ENCODE assay signal across 8 mouse cellular contexts in the genomic region with DNA sequence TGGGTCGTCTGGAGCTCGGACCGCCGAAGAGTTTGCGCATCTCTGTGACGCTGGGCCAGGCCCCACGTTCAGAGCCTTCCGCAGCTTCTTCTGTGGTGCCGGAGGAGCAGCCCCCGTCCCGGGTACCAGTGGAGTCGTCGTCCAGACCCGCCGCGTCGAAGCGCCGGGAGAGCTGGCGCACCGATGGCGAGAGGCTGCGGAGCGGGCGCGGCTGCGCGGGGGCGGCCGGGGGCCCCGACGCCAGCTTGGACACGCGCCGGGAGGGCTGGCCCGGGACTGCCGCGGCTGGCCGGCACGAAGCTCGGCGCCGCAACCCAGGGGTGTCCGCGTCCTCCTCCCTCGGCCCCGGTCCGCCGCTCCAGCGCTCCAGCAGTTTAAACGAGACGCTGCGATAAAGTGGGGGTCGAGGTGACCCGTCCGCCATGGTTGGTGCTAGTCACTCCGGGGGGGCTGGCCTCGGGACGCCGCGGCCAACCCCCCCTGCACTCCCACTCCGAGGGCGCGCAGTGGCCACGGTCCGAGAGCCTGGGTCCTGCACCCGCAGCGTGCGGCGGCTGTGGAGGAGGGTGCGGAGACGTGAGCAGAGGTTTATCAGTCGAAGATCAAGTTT. TPM values are rescaled to one million over a fixed set of nuclear protein-coding genes. Genes with fewer than 3 reads are reported as not detected.
DNase-seq lines count a peak whose midpoint lies in the region; ATAC-seq and TF ChIP-seq lines count a peak whose summit lies in the region.

No protein-coding gene starts in this region.

- peak overlapping the region; percentile 75 for H3K9ac ChIP-seq in intestine, postnatal 0 days (ENCODE audit: low read depth, low read length)
- H3K9ac ChIP-seq in midbrain, embryonic 15.5 days: peak overlapping the region; percentile 33

- H3K4me3 ChIP-seq in intestine, postnatal 0 days (ENCODE audit: low read depth, low read length): peak overlapping the region; percentile 58
- H3K4me3 ChIP-seq in midbrain, embryonic 15.5 days: peak overlapping the region; percentile 43

- TF ChIP-seq CTCF in intestine, postnatal 0 days (IDR thresholded peaks at IDR 0.05; ENCODE audit: low read depth): no peak

- under 1% methylated on average over 63 of the region's 73 CpGs for WGBS in intestine, postnatal 0 days
- under 1% methylated on average over 73 of the region's 73 CpGs for WGBS in midbrain, embryonic 15.5 days

- H3K27me3 ChIP-seq in intestine, postnatal 0 days (replicated peaks; ENCODE audit: control insufficient read depth, insufficient read depth, low read length): peaks cover 21% of the 10 kb centered on the region
- H3K27me3 ChIP-seq in midbrain, embryonic 15.5 days (replicated peaks): peaks cover 49% of the 10 kb centered on the region

- H3K9me3 ChIP-seq in intestine, postnatal 0 days (ENCODE audit: control insufficient read depth): no peaks in the 10 kb centered on the region
- H3K9me3 ChIP-seq in midbrain, embryonic 15.5 days: no peaks in the 10 kb centered on the region

- no peaks in the 10 kb centered on the region; the same call in 1 of the 2 replicates for H3K36me3 ChIP-seq in intestine, postnatal 0 days (ENCODE audit: control insufficient read depth, insufficient read depth)
- no peaks in the 10 kb centered on the region for H3K36me3 ChIP-seq in midbrain, embryonic 15.5 days (replicated peaks)

- peaks cover 2% of the 10 kb centered on the region; the same call in 1 of the 2 replicates for H3K4me1 ChIP-seq in intestine, postnatal 0 days (replicated peaks; ENCODE audit: control insufficient read depth, insufficient read depth, low read length)
- peaks cover 41% of the 10 kb centered on the region for H3K4me1 ChIP-seq in midbrain, embryonic 15.5 days

- ATAC-seq in intestine, postnatal 0 days: no peak
- peak; percentile 37 for ATAC-seq in midbrain, embryonic 15.5 days (replicated peaks)

- peak; percentile 69 for DNase-seq in adrenal gland, postnatal 14 days
- no peak for DNase-seq in adrenal gland, postnatal 10 days
- DNase-seq in urinary bladder, postnatal 14 days (ENCODE audit: low spot score): peak; percentile 55
- no peak for DNase-seq in urinary bladder, postnatal 10 days (ENCODE audit: low spot score)
- DNase-seq in cerebellum, postnatal 36 days: no peak
- no peak for DNase-seq in spleen, postnatal 4 days (ENCODE audit: low spot score in 2 of 2)

- peak overlapping the region; percentile 85 for H3K27ac ChIP-seq in intestine, postnatal 0 days (ENCODE audit: low read depth, low read length)
- peak overlapping the region; percentile 67 for H3K27ac ChIP-seq in midbrain, embryonic 15.5 days

- H3K4me2 ChIP-seq in intestine, postnatal 0 days (replicated peaks; ENCODE audit: low read depth): peak overlapping the region; percentile 90
- peak overlapping the region; percentile 89 for H3K4me2 ChIP-seq in midbrain, embryonic 15.5 days

RNA-seq across cellular contexts. Expression of a gene that starts 0.5 kb away (rescaled TPM):
- 43.9 and 47.2 TPM in 2 replicates for total RNA-seq in adrenal gland, postnatal 14 days (2021)
- total RNA-seq in adrenal gland, postnatal 10 days (2021): 10 to 100 TPM; 35.2 to 43.2 TPM
- 2.0 and 2.5 TPM in 2 replicates for polyA plus RNA-seq in intestine, postnatal 0 days (2015; fragmentation: Nextera tagmentation; extraction: Ambion mirVana)
- polyA plus RNA-seq in midbrain, embryonic 15.5 days (2015; fragmentation: Nextera tagmentation; extraction: Ambion mirVana): 13.9 and 14.4 TPM in 2 replicates

RNA-seq across cellular contexts. Expression of a gene that starts 43.0 kb away (rescaled TPM):
- total RNA-seq in adrenal gland, postnatal 14 days (2021): 2.4 and 4.8 TPM in 2 replicates
- total RNA-seq in adrenal gland, postnatal 10 days (2021): 1 to 10 TPM; 3.8 to 4.2 TPM
- 5.7 and 7.0 TPM in 2 replicates for polyA plus RNA-seq in intestine, postnatal 0 days (2015; fragmentation: Nextera tagmentation; extraction: Ambion mirVana)
- 3.2 and 3.6 TPM in 2 replicates for polyA plus RNA-seq in midbrain, embryonic 15.5 days (2015; fragmentation: Nextera tagmentation; extraction: Ambion mirVana)

Comparison
In these comparisons a context has a peak if more than half of its experiments do, and no peak if none do; other contexts are left out.
1. DNase-seq: peak in adrenal gland, postnatal 14 days (single experiment) and urinary bladder, postnatal 14 days (single experiment); none in adrenal gland, postnatal 10 days (single experiment), urinary bladder, postnatal 10 days (single experiment), cerebellum, postnatal 36 days (0 of 2) and spleen, postnatal 4 days (0 of 2).